Mouse (Mus musculus) frontal cortex, adult (tissue): ENCODE measurements at regions not wholly inside any gene's neighbourhood (a gene's known extent, or its start where the extent isn't known, plus 50 kb on each side); places are given as distances from the start of the nearest gene placed in this dataset.
A peak's percentile ranks its signal among the peaks of the same experiment; 100 is the strongest.
"Not testable (repeated sequence)": the region's sequence is repeated elsewhere in the genome, so short reads cannot be mapped to it uniquely, and the experiment has no call there.

ENCODE experiments used
- ATAC-seq: cut with Nextera tagmentation; 2 replicates; pipeline ENCODE4 v1.9.2; 2017; ENCODE audit warnings: mild to moderate bottlenecking, moderate library complexity, mixed read lengths; ENCODE audit not compliant: low TSS enrichment

- ATAC-seq, result no peak
These were observed 659.9 kb upstream of the Kcnd2 start for GRCm38 (mm10) chr6:20555320-20555883.

DNA sequence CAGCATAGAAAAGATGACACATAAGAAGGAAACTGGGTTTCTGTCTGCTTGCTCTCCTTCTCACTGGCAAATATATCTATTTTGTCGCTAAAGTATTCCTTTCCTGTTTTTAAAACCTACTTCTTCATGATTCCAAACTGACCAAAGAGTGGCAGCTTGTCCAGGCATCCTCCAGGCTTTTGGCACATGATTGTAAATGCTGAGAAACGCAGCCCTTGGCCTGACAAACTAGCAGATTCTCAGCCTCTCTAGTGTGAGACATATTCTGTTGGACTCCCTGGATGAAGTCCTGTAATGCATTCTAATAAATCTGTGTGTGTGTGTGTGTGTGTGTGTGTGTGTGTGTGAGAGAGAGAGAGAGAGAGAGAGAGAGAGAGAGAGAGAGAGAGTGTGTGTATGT, 642.7 kb upstream of the Kcnd2 start:
- no peak for ATAC-seq

DNA sequence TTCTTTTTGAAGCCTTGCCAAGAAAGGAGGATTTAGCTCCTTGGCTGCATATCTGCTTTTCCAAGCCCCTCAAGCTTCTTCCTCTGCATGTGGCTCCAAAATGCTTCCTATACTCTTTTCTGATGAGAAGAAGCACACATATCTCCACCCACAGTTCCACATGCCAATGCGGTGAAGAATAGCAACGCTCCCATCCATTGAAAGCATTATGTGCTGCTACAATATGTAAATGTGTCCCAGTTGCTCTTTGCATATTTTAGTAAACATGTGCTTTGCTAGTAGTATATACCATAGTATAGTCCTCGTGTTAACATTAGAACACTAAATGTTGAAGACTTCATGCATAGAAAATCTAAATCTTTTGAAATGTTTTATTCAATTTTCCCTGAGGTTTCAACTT, 640.6 kb upstream of the Kcnd2 start:
- peak; percentile 97 for ATAC-seq

DNA sequence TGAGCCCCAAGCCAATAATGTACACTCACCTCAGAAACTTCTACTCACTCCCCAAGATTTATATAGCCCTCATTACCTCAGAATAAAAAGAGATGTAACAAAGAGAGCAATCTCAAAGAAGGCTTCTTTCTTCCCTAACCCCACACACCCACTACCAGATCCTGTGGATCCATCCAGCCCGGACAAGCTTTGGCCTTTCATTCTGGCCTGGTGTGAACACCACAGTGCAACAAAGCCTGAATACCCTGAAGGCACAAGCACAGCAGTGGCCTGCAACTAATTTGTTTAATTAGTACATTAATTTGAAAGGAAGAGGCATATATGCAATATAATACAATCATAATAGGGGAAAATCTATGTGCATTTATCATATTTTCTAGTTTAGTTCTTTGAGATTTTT, 616.5 kb upstream of the Kcnd2 start:
- ATAC-seq, result no peak

DNA sequence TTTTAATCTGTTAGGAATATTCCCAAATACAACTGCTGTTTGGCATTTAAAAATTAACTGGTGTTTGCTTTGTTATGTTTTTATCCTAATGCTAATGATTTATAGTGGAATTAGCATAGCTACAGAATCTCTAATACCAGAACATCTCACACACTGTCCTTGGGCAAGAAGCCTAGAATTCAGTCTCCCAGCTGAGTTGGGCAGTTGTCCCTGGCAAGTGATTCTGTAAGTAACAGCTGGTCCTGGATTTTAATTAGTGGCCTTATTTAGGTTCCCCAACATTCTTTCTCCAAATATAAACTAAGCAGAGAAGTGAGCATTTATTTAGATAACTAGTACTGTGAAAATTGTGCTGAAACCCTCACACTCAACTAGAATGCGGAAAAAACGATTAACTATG, 611.1 kb upstream of the Kcnd2 start:
- ATAC-seq, result peak; percentile 90

DNA sequence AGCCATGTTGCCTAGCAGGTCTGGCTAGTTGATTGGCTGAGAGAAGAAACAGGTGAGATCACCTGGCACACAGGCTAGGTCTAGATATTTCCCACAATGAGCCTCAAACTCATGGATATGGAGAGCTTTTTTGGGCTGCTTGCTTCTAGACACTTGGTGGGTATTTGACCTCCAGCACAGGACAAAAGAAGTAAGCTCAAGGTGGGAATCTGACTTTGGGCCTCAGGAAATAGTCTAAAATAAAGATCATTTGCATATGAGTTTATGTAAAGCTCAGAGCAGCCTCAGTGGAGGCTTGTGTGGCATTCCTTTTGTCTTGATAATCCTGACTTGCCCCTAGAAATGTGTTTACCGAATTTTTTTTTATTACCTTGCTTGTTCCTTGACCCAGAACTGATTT, 594.8 kb upstream of the Kcnd2 start:
- ATAC-seq, result no peak

DNA sequence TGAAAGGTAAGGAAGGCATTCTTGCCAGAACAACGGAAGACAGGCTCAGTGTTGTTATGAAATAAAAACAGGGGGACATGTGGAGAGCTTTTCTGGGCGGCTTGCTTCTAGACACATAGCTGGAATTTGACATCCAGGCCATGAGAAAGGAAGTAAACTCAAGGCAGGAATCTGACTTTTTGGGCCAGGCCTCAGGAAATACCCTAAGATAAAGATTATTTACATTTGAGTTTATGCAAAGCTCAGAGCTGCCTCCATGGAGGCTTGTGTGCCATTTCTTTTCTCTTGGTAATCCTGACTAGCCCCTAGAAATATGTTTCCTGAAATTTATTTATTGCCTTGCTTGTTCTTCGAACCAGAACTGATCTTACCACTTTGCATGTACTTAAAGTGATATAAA, 588.9 kb upstream of the Kcnd2 start:
- no peak for ATAC-seq

- no peak for ATAC-seq
These were observed 588.2 kb upstream of the Kcnd2 start for GRCm38 (mm10) chr6:20627071-20627470.

- no peak for ATAC-seq
These were observed 575.0 kb upstream of the Kcnd2 start for GRCm38 (mm10) chr6:20640301-20640700.

DNA sequence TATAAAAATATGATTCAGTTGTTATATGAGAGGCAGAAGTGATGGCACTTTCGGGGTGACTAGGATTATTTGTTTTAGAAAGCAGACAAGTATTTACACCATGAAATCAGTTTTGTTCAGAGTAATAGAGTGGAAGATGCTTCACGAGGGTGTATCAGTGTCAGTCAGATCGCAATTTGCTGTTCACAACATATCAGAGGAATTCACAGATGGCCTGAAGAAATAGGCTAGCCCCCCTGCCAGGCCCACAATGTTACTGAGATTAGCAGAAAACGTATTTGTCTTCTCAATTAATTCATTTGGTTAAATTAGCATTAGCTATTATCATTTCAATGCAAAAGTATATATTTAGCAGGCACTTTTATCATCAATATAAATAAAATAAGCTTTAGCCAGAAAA, 573.9 kb upstream of the Kcnd2 start:
- ATAC-seq, result no peak

DNA sequence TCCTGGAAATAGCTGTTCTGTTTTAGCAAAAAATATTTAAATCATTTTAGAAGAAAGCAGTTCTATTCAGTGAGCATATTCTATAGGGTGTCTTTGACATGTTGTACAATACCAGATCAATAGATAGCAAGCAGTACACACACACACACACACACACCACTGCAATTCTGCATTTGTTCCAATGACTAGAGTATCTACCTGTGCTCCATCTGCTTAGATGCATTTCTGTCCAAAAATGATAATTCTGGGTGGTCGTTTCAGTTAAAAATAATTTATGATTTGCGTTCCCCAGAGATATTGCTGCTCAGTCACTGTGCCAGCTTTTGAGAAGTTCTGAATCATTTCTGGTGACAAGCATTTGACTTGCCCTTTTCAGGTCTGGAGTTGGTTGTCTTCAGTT, 573.5 kb upstream of the Kcnd2 start:
- ATAC-seq, result no peak

DNA sequence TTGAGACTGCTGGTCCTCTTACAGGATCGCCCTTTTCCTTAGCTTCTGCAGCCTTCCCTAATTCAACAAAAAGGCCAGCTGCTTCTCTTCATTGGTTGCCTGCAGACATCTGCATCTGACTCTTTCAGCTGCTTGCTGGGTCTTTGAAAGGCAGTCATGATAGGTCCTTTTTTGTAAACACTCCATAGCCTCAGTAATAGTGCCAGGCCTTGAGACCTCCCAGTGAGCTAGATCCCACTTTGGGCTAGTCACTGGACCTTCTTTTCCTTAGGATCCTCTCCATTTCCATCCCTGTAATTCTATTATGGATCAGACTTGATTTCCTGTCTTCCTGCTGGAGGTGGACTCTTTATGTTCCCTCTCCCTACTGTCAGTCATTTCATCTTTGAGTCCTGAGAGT, 558.3 kb upstream of the Kcnd2 start:
- ATAC-seq, result no peak

DNA sequence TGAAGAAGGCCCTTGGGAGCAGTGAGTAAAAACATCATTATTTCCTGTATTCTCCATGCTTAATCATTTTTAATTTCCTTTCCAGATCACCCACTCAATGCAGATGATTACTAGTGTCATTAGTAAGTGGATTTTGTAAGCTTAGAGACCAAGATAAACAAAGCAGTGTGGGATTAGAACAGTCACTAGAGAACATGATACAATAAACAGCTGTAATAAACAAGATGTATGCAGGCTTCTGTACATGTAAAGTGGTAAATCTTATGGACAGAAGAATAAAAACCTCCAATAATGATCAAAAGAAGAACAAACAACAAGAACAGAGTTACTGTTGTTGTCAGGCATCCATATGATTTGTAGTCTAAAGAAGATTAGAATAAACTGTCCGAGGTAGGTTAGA, 542.1 kb upstream of the Kcnd2 start:
- no peak for ATAC-seq

- ATAC-seq, result not testable (repeated sequence)
These were observed 528.7 kb upstream of the Kcnd2 start for GRCm38 (mm10) chr6:20686447-20687238.

DNA sequence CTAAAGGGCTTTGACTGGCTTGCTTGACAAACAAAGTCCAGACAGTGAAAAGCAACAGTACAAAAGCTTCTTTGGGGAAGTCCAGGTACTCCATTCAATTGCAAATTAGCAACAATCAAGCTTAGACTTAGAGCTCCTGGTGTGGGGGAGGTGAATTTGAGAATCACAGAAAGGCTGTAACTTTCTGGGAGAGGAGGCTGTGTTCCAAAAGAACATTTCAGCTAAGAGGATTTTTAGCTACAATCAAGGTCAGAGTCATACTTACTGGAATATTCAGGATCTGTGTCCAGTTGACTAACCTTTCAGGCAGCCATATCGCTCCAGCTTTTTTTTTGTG, 528.1 kb upstream of the Kcnd2 start:
- ATAC-seq, result not testable (repeated sequence)

- peak; percentile 69 for ATAC-seq
These were observed 489.4 kb upstream of the Kcnd2 start for GRCm38 (mm10) chr6:20725948-20726347.

DNA sequence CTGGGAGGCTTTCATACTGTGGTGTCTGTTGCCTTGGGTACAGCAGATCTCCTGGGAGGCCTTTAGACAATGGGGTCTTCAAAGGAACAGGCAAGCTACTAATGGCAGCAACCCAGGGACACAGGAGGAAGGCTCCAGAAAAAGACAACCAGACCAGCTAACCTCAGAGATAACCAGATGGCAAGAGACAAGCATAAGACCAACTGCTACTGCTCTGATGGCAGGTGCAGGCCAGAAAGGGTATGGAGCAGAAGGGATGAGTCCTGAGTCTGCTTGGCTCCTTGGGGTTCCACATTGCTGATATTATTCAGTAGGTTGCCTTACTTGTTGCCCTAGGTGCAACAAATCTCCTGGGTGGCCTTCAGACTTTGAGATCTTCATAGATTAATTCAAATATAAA, 476.2 kb upstream of the Kcnd2 start:
- ATAC-seq, result no peak

- ATAC-seq, result no peak
These were observed 474.9 kb upstream of the Kcnd2 start for GRCm38 (mm10) chr6:20740406-20740805.

GRCm38 (mm10) chr6:20741240-20741639, 474.1 kb upstream of the Kcnd2 start:
- ATAC-seq, result no peak

GRCm38 (mm10) chr6:20757240-20757639, 458.1 kb upstream of the Kcnd2 start:
- no peak for ATAC-seq

- ATAC-seq, result no peak
These were observed 454.0 kb upstream of the Kcnd2 start for GRCm38 (mm10) chr6:20761300-20761699.

GRCm38 (mm10) chr6:20775872-20776271, 439.4 kb upstream of the Kcnd2 start:
- peak; percentile 38; the same call in 1 of the 2 replicates for ATAC-seq
